Mouse (Mus musculus) spleen, embryonic (tissue): ENCODE data around the gene Sarm1.

ENCODE experiments used
- CTCF ChIA-PET: fragments of 350-600 bp; sonication (Branson Sonifier 250); formaldehyde crosslinking; loops from one replicate; lab custom pipeline; 2022; lab: Charles Lee

Gene Sarm1

GRCm38 (mm10) chr11:78425572-78425971 lies 72.0 kb downstream of the Sarm1 start:
- CTCF ChIA-PET, result no interaction called here

DNA sequence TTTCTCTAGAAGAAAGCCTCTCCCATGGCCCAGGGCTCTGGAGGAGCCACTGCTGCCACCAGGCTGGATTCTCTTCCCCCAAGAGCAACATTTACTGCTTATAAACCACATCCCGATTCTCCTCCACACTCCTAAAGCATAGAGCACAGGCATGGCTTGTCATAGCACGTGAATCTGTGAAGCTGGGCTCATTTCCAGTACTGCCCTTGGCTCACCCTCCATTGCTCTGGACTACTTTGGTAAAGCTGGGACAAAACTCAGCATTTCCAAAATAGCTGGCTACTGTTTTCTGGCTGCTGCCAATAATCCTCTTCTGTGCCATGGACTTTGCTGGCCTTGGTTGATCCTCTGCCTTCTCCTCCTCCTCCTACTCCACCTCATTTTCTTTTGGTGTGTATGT lies 73.2 kb downstream of the Sarm1 start:
- CTCF ChIA-PET, result no interaction called here
